Mouse (Mus musculus) lung, adult 18-20 months (tissue): ENCODE measurements at regions not wholly inside any gene's neighbourhood (a gene's known extent, or its start where the extent isn't known, plus 50 kb on each side); places are given as distances from the start of the nearest gene placed in this dataset.

Source experiments
- DNase-seq, 2 experiments: peaks; one replicate each; pipeline ENCODE4 v3.0.0; 2022; ENCODE audit warnings: mixed read lengths in 2 of 2

GRCm38 (mm10) chr2:162720016-162720415 lies 59.1 kb upstream of the Ptprt start:
- DNase-seq, result no peak

GRCm38 (mm10) chr2:162718466-162718865 lies 57.5 kb upstream of the Ptprt start:
- DNase-seq, result no peak

GRCm38 (mm10) chr2:162714976-162715375 lies 54.0 kb upstream of the Ptprt start:
- no peak for DNase-seq

- DNase-seq, result no peak
Measured at GRCm38 (mm10) chr2:162712972-162713371, 52.0 kb upstream of the Ptprt start.

GRCm38 (mm10) chr2:162712394-162712793 lies 51.4 kb upstream of the Ptprt start:
- no peak for DNase-seq
